Mouse (Mus musculus): ENCODE data around the gene Szt2. TPM values are rescaled to one million over a fixed set of nuclear protein-coding genes. Genes with fewer than 3 reads are reported as not detected.

Szt2 gene
- polyA plus RNA-seq, 1 experiment from 2014 or later: 7.6 TPM

GRCm38 (mm10) chr4:118432332-118432731 is 23.3 kb upstream of the Szt2 start:
- 80% methylated on average over 8 of the region's 8 CpGs for WGBS (ENCODE audit: insufficient replicate concordance)
- no peak for ATAC-seq (replicated peaks; ENCODE audit: insufficient number of reproducible peaks, low FRiP score, low TSS enrichment)
- peaks cover 22% of the 10 kb centered on the region for H3K36me3 ChIP-seq (ENCODE audit: control insufficient read depth, insufficient read depth, low read length)
- no peak overlapping the region for H3K9ac ChIP-seq (ENCODE audit: low read depth, low read length)
- no peak overlapping the region for H3K4me3 ChIP-seq (ENCODE audit: low read depth, low read length)
- H3K4me2 ChIP-seq: no peak overlapping the region
- H3K27ac ChIP-seq (ENCODE audit: low read depth, low read length): no peak overlapping the region
- no peaks in the 10 kb centered on the region for H3K27me3 ChIP-seq (ENCODE audit: control insufficient read depth, insufficient read depth, low read length)
- no peaks in the 10 kb centered on the region for H3K9me3 ChIP-seq (replicated peaks; ENCODE audit: control insufficient read depth, low read length)
- peaks cover 46% of the 10 kb centered on the region for H3K4me1 ChIP-seq (ENCODE audit: control insufficient read depth, insufficient read depth, low read length)

GRCm38 (mm10) chr4:118429215-118429895 is 20.3 kb upstream of the Szt2 start:
- peaks cover 27% of the 10 kb centered on the region for H3K4me1 ChIP-seq (ENCODE audit: control insufficient read depth, insufficient read depth, low read length)
- WGBS (ENCODE audit: insufficient replicate concordance): 38% methylated on average over 7 of the region's 7 CpGs
- H3K4me2 ChIP-seq: peak overlapping the region; percentile 83
- H3K27ac ChIP-seq (ENCODE audit: low read depth, low read length): no peak overlapping the region
- ATAC-seq (replicated peaks; ENCODE audit: insufficient number of reproducible peaks, low FRiP score, low TSS enrichment): no peak
- H3K27me3 ChIP-seq (ENCODE audit: control insufficient read depth, insufficient read depth, low read length): no peaks in the 10 kb centered on the region
- peak overlapping the region; percentile 84 for H3K4me3 ChIP-seq (ENCODE audit: low read depth, low read length)
- H3K9ac ChIP-seq (ENCODE audit: low read depth, low read length): no peak overlapping the region
- H3K36me3 ChIP-seq (ENCODE audit: control insufficient read depth, insufficient read depth, low read length): peaks cover 19% of the 10 kb centered on the region
- no peaks in the 10 kb centered on the region for H3K9me3 ChIP-seq (replicated peaks; ENCODE audit: control insufficient read depth, low read length)

- WGBS (ENCODE audit: insufficient replicate concordance): 32% methylated on average over 15 of the region's 15 CpGs
- H3K4me3 ChIP-seq (ENCODE audit: low read depth, low read length): peak overlapping the region; percentile 84
- peak overlapping the region; percentile 88 for H3K9ac ChIP-seq (ENCODE audit: low read depth, low read length)
- H3K4me1 ChIP-seq (ENCODE audit: control insufficient read depth, insufficient read depth, low read length): peaks cover 25% of the 10 kb centered on the region
- no peaks in the 10 kb centered on the region for H3K27me3 ChIP-seq (ENCODE audit: control insufficient read depth, insufficient read depth, low read length)
- peaks cover 19% of the 10 kb centered on the region for H3K36me3 ChIP-seq (ENCODE audit: control insufficient read depth, insufficient read depth, low read length)
- H3K4me2 ChIP-seq: peak overlapping the region; percentile 83
- H3K9me3 ChIP-seq (replicated peaks; ENCODE audit: control insufficient read depth, low read length): no peaks in the 10 kb centered on the region
- ATAC-seq (replicated peaks; ENCODE audit: insufficient number of reproducible peaks, low FRiP score, low TSS enrichment): peak; percentile 50
- peak overlapping the region; percentile 78 for H3K27ac ChIP-seq (ENCODE audit: low read depth, low read length)
These were observed 19.6 kb upstream of the Szt2 start for GRCm38 (mm10) chr4:118428531-118429214.

- Histone ChIP-seq H3K9ac (ENCODE audit: low read depth, low read length) (peak within 1 kb of the TSS; percentile 88), H3K4me3 (ENCODE audit: low read depth, low read length) (peak within 1 kb of the TSS; percentile 84), H3K4me2 (peak within 1 kb of the TSS; percentile 83), H3K27me3 (ENCODE audit: control insufficient read depth, insufficient read depth, low read length) (no peaks in the 10 kb centered on the region), H3K27ac (ENCODE audit: low read depth, low read length) (peak within 1 kb of the TSS; percentile 78), H3K36me3 (ENCODE audit: control insufficient read depth, insufficient read depth, low read length) (peaks cover 13% of the 10 kb centered on the region), H3K4me1 (ENCODE audit: control insufficient read depth, insufficient read depth, low read length) (peaks cover 25% of the 10 kb centered on the region), H3K9me3 (replicated peaks; ENCODE audit: control insufficient read depth, low read length) (no peaks in the 10 kb centered on the region)
- 2% methylated on average over 30 of the region's 31 CpGs for WGBS (ENCODE audit: insufficient replicate concordance)
- ATAC-seq (replicated peaks; ENCODE audit: insufficient number of reproducible peaks, low FRiP score, low TSS enrichment): peak; percentile 94
These were observed 18.8 kb upstream of the Szt2 start, which contains the start of gene Elovl1 for GRCm38 (mm10) chr4:118427768-118428451. Elovl1 (plus strand) TSS chr4:118428093.

- Histone ChIP-seq H3K9me3 (replicated peaks; ENCODE audit: control insufficient read depth, low read length) (no peaks in the 10 kb centered on the region), H3K9ac (ENCODE audit: low read depth, low read length) (peak overlapping the region; percentile 80), H3K4me1 (ENCODE audit: control insufficient read depth, insufficient read depth, low read length) (peaks cover 25% of the 10 kb centered on the region), H3K4me3 (ENCODE audit: low read depth, low read length) (peak overlapping the region; percentile 84), H3K27me3 (ENCODE audit: control insufficient read depth, insufficient read depth, low read length) (no peaks in the 10 kb centered on the region), H3K36me3 (ENCODE audit: control insufficient read depth, insufficient read depth, low read length) (peaks cover 11% of the 10 kb centered on the region), H3K27ac (ENCODE audit: low read depth, low read length) (peak overlapping the region; percentile 59; the same call in 1 of the 2 replicates), H3K4me2 (peak overlapping the region; percentile 83)
- 7% methylated on average over 5 of the region's 5 CpGs for WGBS (ENCODE audit: insufficient replicate concordance)
- ATAC-seq (replicated peaks; ENCODE audit: insufficient number of reproducible peaks, low FRiP score, low TSS enrichment): peak; percentile 0; the same call in 1 of the 2 replicates
These were observed 18.3 kb upstream of the Szt2 start for GRCm38 (mm10) chr4:118427415-118427767.

GRCm38 (mm10) chr4:118425374-118425773 is 16.3 kb upstream of the Szt2 start:
- no peak for ATAC-seq (replicated peaks; ENCODE audit: insufficient number of reproducible peaks, low FRiP score, low TSS enrichment)
- 96% methylated on average over 1 of the region's 1 CpGs for WGBS (ENCODE audit: insufficient replicate concordance)

GRCm38 (mm10) chr4:118424541-118425160 is 15.6 kb upstream of the Szt2 start:
- Histone ChIP-seq H3K9ac (ENCODE audit: low read depth, low read length) (no peak overlapping the region), H3K27me3 (ENCODE audit: control insufficient read depth, insufficient read depth, low read length) (no peaks in the 10 kb centered on the region), H3K36me3 (ENCODE audit: control insufficient read depth, insufficient read depth, low read length) (peaks cover 6% of the 10 kb centered on the region), H3K9me3 (replicated peaks; ENCODE audit: control insufficient read depth, low read length) (no peaks in the 10 kb centered on the region), H3K27ac (ENCODE audit: low read depth, low read length) (no peak overlapping the region), H3K4me2 (no peak overlapping the region), H3K4me3 (ENCODE audit: low read depth, low read length) (no peak overlapping the region), H3K4me1 (ENCODE audit: control insufficient read depth, insufficient read depth, low read length) (peaks cover 20% of the 10 kb centered on the region)
- no peak for ATAC-seq (replicated peaks; ENCODE audit: insufficient number of reproducible peaks, low FRiP score, low TSS enrichment)
- WGBS (ENCODE audit: insufficient replicate concordance): 33% methylated on average over 4 of the region's 4 CpGs

More at GRCm38 (mm10) chr4:118425374-118425773, 16.3 kb upstream of the Szt2 start:
- Histone ChIP-seq H3K9ac (ENCODE audit: low read depth, low read length) (no peak overlapping the region), H3K4me1 (ENCODE audit: control insufficient read depth, insufficient read depth, low read length) (peaks cover 25% of the 10 kb centered on the region), H3K27ac (ENCODE audit: low read depth, low read length) (no peak overlapping the region), H3K4me3 (ENCODE audit: low read depth, low read length) (no peak overlapping the region), H3K9me3 (replicated peaks; ENCODE audit: control insufficient read depth, low read length) (no peaks in the 10 kb centered on the region), H3K27me3 (ENCODE audit: control insufficient read depth, insufficient read depth, low read length) (no peaks in the 10 kb centered on the region), H3K4me2 (no peak overlapping the region), H3K36me3 (ENCODE audit: control insufficient read depth, insufficient read depth, low read length) (peaks cover 5% of the 10 kb centered on the region; the same call in 1 of the 2 replicates)

- Histone ChIP-seq H3K27ac (ENCODE audit: low read depth, low read length) (no peak overlapping the region), H3K4me1 (ENCODE audit: control insufficient read depth, insufficient read depth, low read length) (no peaks in the 10 kb centered on the region), H3K9ac (ENCODE audit: low read depth, low read length) (no peak overlapping the region), H3K36me3 (ENCODE audit: control insufficient read depth, insufficient read depth, low read length) (peaks cover 16% of the 10 kb centered on the region), H3K4me2 (no peak overlapping the region), H3K9me3 (replicated peaks; ENCODE audit: control insufficient read depth, low read length) (no peaks in the 10 kb centered on the region), H3K27me3 (ENCODE audit: control insufficient read depth, insufficient read depth, low read length) (no peaks in the 10 kb centered on the region), H3K4me3 (ENCODE audit: low read depth, low read length) (no peak overlapping the region)
- no peak for ATAC-seq (replicated peaks; ENCODE audit: insufficient number of reproducible peaks, low FRiP score, low TSS enrichment)
- WGBS (ENCODE audit: insufficient replicate concordance): 92% methylated on average over 3 of the region's 3 CpGs
These were observed 12.3 kb upstream of the Szt2 start for GRCm38 (mm10) chr4:118421384-118421783.

Measured in heart, embryonic 11.5 days (tissue).